Mouse (Mus musculus) layer of hippocampus, adult 18-20 months (tissue): ENCODE data around the gene Zfand5. TPM values are rescaled to one million over a fixed set of nuclear protein-coding genes. Genes with fewer than 3 reads are reported as not detected.
A peak's percentile ranks its signal among the peaks of the same experiment; 100 is the strongest.

Source experiments
- DNase-seq, 2 experiments: peaks; one replicate each; pipeline ENCODE4 v3.0.0; 2022; ENCODE audit warnings: low spot score in 2 of 2
- total RNA-seq, 2 experiments: library from RNA; stranded (reverse); gene quantifications; 2 replicates each; pipeline ENCODE4 v1.2.3; 2021

Gene Zfand5
- total RNA-seq, 2 experiments from 2014 or later: 140 to 143 TPM

GRCm38 (mm10) chr19:21328951-21329350, 56.9 kb downstream of the Zfand5 start:
- no peak for DNase-seq

GRCm38 (mm10) chr19:21329770-21330169, 57.7 kb downstream of the Zfand5 start:
- DNase-seq: peak in 1 of 2 experiments; percentile 55

- no peak for DNase-seq
Observed at GRCm38 (mm10) chr19:21330305-21331115, 58.4 kb downstream of the Zfand5 start.

DNA sequence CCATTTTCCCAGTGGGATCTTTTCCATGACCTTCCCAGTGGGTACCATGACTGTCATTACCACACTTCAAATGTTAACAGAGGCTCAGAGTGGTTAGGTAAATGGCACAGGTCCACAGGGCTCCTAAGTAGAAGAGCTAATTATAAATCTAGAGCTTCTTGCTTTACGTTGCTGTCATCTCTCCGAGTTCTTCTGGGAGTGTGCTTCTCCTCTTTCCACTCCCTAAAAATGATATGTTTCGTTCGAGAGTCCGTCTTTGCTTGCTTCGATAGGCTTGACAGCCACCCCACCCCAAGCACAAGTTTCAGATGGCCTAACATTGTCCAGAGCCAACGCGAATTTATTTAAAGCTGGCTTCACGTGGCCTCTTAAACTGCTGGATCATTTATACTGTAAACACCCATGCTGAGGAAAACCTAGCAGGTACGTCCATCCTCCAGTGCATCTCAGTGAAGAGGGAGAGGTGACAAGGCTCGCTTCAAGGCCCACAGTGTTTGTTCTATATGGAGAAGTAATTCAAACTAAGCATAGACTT, 59.6 kb downstream of the Zfand5 start:
- DNase-seq: no peak

Other genes with a start within 250 kb of the Zfand5 start
- 100 to 1,000 TPM; 113 to 128 TPM for gene Gda, start 201.2 kb downstream of the Zfand5 start, total RNA-seq